8 mouse cellular contexts compared by ENCODE assay signal in genomic region chr10:79919251-79919849, GRCm38 (mm10). TPM values are rescaled to one million over a fixed set of nuclear protein-coding genes. Genes with fewer than 3 reads are reported as not detected.
A peak's percentile ranks its signal among the peaks of the same experiment; 100 is the strongest.
DNase-seq lines count a peak whose midpoint lies in the region; ATAC-seq and TF ChIP-seq lines count a peak whose summit lies in the region.

No protein-coding gene starts in this region.

- no peaks in the 10 kb centered on the region for H3K9me3 ChIP-seq in heart, embryonic 10.5 days
- H3K9me3 ChIP-seq in limb, embryonic 13.5 days, result peaks cover 4% of the 10 kb centered on the region; the same call in 1 of the 2 replicates
- H3K9me3 ChIP-seq in stomach, postnatal 0 days (ENCODE audit: control insufficient read depth, low read length), result no peaks in the 10 kb centered on the region

- H3K4me1 ChIP-seq in heart, embryonic 10.5 days, result peaks cover 69% of the 10 kb centered on the region
- peaks cover 60% of the 10 kb centered on the region for H3K4me1 ChIP-seq in limb, embryonic 13.5 days
- peaks cover 3% of the 10 kb centered on the region; the same call in 1 of the 2 replicates for H3K4me1 ChIP-seq in stomach, postnatal 0 days (replicated peaks; ENCODE audit: control insufficient read depth, insufficient read depth)

- ATAC-seq in limb, embryonic 13.5 days (ENCODE audit: low FRiP score, low read depth), result no peak
- no peak for ATAC-seq in stomach, postnatal 0 days (ENCODE audit: low FRiP score, low TSS enrichment)

- H3K4me3 ChIP-seq in heart, embryonic 10.5 days, result peak overlapping the region; percentile 88
- H3K4me3 ChIP-seq in limb, embryonic 13.5 days, result peak overlapping the region; percentile 76
- H3K4me3 ChIP-seq in stomach, postnatal 0 days (ENCODE audit: low read depth, low read length), result peak overlapping the region; percentile 10; the same call in 1 of the 2 replicates

- no peak for TF ChIP-seq CTCF in stomach, postnatal 0 days (IDR thresholded peaks at IDR 0.05; ENCODE audit: low read depth)

- no peaks in the 10 kb centered on the region for H3K36me3 ChIP-seq in heart, embryonic 10.5 days
- no peaks in the 10 kb centered on the region for H3K36me3 ChIP-seq in limb, embryonic 13.5 days
- no peaks in the 10 kb centered on the region for H3K36me3 ChIP-seq in stomach, postnatal 0 days (ENCODE audit: control insufficient read depth, insufficient read depth, low read length)

- peak overlapping the region; percentile 51 for H3K9ac ChIP-seq in limb, embryonic 13.5 days
- no peak overlapping the region for H3K9ac ChIP-seq in stomach, postnatal 0 days (ENCODE audit: low read length)

- peak overlapping the region; percentile 51 for H3K4me2 ChIP-seq in limb, embryonic 13.5 days (replicated peaks)
- peak overlapping the region; percentile 43 for H3K4me2 ChIP-seq in stomach, postnatal 0 days (replicated peaks; ENCODE audit: low read depth)

- TF ChIP-seq EP300 in stomach, postnatal 0 days (optimal IDR thresholded peaks at IDR 0.05), result no peak

- no peak for DNase-seq in heart, embryonic 10.5 days (ENCODE audit: low spot score)
- DNase-seq in heart, adult 18-20 months, result no peak
- peak; percentile 40 for DNase-seq in thymus, postnatal 14 days
- DNase-seq in thymus, postnatal 10 days (ENCODE audit: low spot score in 2 of 2), result no peak
- DNase-seq in stomach, postnatal 0 days (ENCODE audit: low spot score), result peak; percentile 62
- DNase-seq in testis, postnatal 10 days (ENCODE audit: low spot score), result no peak
- no peak for DNase-seq in left cerebral cortex, postnatal 10 days (ENCODE audit: extremely low spot score in 1 of 2, low spot score in 2 of 2)

- WGBS in heart, embryonic 10.5 days, result 3% methylated on average over 21 of the region's 21 CpGs
- 3% methylated on average over 21 of the region's 21 CpGs for whole genome bisulfite sequencing in limb, embryonic 13.5 days
- WGBS in stomach, postnatal 0 days, result 7% methylated on average over 21 of the region's 21 CpGs

- intact Hi-C loops in left cerebral cortex, postnatal 10 days (cut with DNase I), result no loop called here

- H3K27me3 ChIP-seq in heart, embryonic 10.5 days (ENCODE audit: insufficient read depth, poor library complexity, severe bottlenecking), result peaks cover 70% of the 10 kb centered on the region
- peaks cover 72% of the 10 kb centered on the region for H3K27me3 ChIP-seq in limb, embryonic 13.5 days
- H3K27me3 ChIP-seq in stomach, postnatal 0 days (ENCODE audit: control insufficient read depth, insufficient read depth, low read length), result peaks cover 2% of the 10 kb centered on the region; the same call in 1 of the 2 replicates

- no peak overlapping the region for H3K27ac ChIP-seq in heart, embryonic 10.5 days
- H3K27ac ChIP-seq in limb, embryonic 13.5 days, result no peak overlapping the region
- no peak overlapping the region for H3K27ac ChIP-seq in stomach, postnatal 0 days (replicated peaks)

RNA-seq across cellular contexts. Expression of gene R3hdm4, which starts 1.7 kb away (rescaled TPM):
- 88.7 and 96.0 TPM in 2 replicates for polyA plus RNA-seq in heart, embryonic 10.5 days (2016; fragmentation: Nextera tagmentation; extraction: Ambion mirVana)
- 10 to 100 TPM; 75.3 to 78.2 TPM for total RNA-seq in heart, adult 18-20 months (2021)
- 186 and 188 TPM in 2 replicates for polyA plus RNA-seq in limb, embryonic 13.5 days (2015; fragmentation: Nextera tagmentation; extraction: Ambion mirVana)
- polyA plus RNA-seq in stomach, postnatal 0 days (2015; fragmentation: Nextera tagmentation; extraction: Ambion mirVana), result 160 and 174 TPM in 2 replicates
- total RNA-seq in left cerebral cortex, postnatal 10 days (2021), result 100 to 1,000 TPM; 389 to 406 TPM

RNA-seq across cellular contexts. Expression of gene Kiss1r, which starts 2.6 kb away (rescaled TPM):
- 0.31 and 0.33 TPM in 2 replicates for polyA plus RNA-seq in heart, embryonic 10.5 days (2016; fragmentation: Nextera tagmentation; extraction: Ambion mirVana)
- total RNA-seq in heart, adult 18-20 months (2021), result under 1 TPM; 0.17 to 0.46 TPM
- polyA plus RNA-seq in limb, embryonic 13.5 days (2015; fragmentation: Nextera tagmentation; extraction: Ambion mirVana), result 0.94 and 1.0 TPM in 2 replicates
- polyA plus RNA-seq in stomach, postnatal 0 days (2015; fragmentation: Nextera tagmentation; extraction: Ambion mirVana), result 0.79 and 0.99 TPM in 2 replicates
- total RNA-seq in left cerebral cortex, postnatal 10 days (2021), result 1 to 10 TPM; 6.8 to 8.4 TPM

RNA-seq across cellular contexts. Expression of gene Arid3a, which starts 7.5 kb away (rescaled TPM):
- polyA plus RNA-seq in heart, embryonic 10.5 days (2016; fragmentation: Nextera tagmentation; extraction: Ambion mirVana), result 12.5 and 16.4 TPM in 2 replicates
- 1 to 10 TPM; 1.0 to 1.1 TPM for total RNA-seq in heart, adult 18-20 months (2021)
- 5.5 and 6.2 TPM in 2 replicates for polyA plus RNA-seq in limb, embryonic 13.5 days (2015; fragmentation: Nextera tagmentation; extraction: Ambion mirVana)
- polyA plus RNA-seq in stomach, postnatal 0 days (2015; fragmentation: Nextera tagmentation; extraction: Ambion mirVana), result 3.2 and 3.5 TPM in 2 replicates
- 1 to 10 TPM; 6.0 to 7.1 TPM for total RNA-seq in left cerebral cortex, postnatal 10 days (2021)

RNA-seq across cellular contexts. Expression of gene Gm26602, which starts 8.7 kb away (rescaled TPM):
- polyA plus RNA-seq in heart, embryonic 10.5 days (2016; fragmentation: Nextera tagmentation; extraction: Ambion mirVana), result 1.4 and 4.0 TPM in 2 replicates
- not detected for total RNA-seq in heart, adult 18-20 months (2021)
- polyA plus RNA-seq in limb, embryonic 13.5 days (2015; fragmentation: Nextera tagmentation; extraction: Ambion mirVana), result 20.3 TPM in 1 of 2 replicates, not detected in the other
- polyA plus RNA-seq in stomach, postnatal 0 days (2015; fragmentation: Nextera tagmentation; extraction: Ambion mirVana), result 8.9 and 18.0 TPM in 2 replicates
- not detected for total RNA-seq in left cerebral cortex, postnatal 10 days (2021)

RNA-seq across cellular contexts. Expression of gene Med16, which starts 10.6 kb away (rescaled TPM):
- 51.9 and 54.4 TPM in 2 replicates for polyA plus RNA-seq in heart, embryonic 10.5 days (2016; fragmentation: Nextera tagmentation; extraction: Ambion mirVana)
- total RNA-seq in heart, adult 18-20 months (2021), result 10 to 100 TPM; 50.4 to 56.7 TPM
- 44.9 and 46.8 TPM in 2 replicates for polyA plus RNA-seq in limb, embryonic 13.5 days (2015; fragmentation: Nextera tagmentation; extraction: Ambion mirVana)
- 25.6 and 29.7 TPM in 2 replicates for polyA plus RNA-seq in stomach, postnatal 0 days (2015; fragmentation: Nextera tagmentation; extraction: Ambion mirVana)
- 10 to 100 TPM; 55.4 to 61.9 TPM for total RNA-seq in left cerebral cortex, postnatal 10 days (2021)

Comparison
In these comparisons a context has a peak if more than half of its experiments do, and no peak if none do; other contexts are left out.
1. DNase-seq: peak in thymus, postnatal 14 days (single experiment) and stomach, postnatal 0 days (single experiment); none in heart, embryonic 10.5 days (single experiment), heart, adult 18-20 months (0 of 2), thymus, postnatal 10 days (0 of 2), testis, postnatal 10 days (single experiment) and left cerebral cortex, postnatal 10 days (0 of 2).
2. H3K4me3 ChIP-seq: peak in every context shown above with its lines; median percentile 88 in heart, embryonic 10.5 days; 76 in limb, embryonic 13.5 days; 10 in stomach, postnatal 0 days.